Mouse (Mus musculus): Measurements from ENCODE around the gene Tspan13. TPM values are rescaled to one million over a fixed set of nuclear protein-coding genes. Genes with fewer than 3 reads are reported as not detected.

Tspan13 gene
- polyA plus RNA-seq, 1 experiment, result not detected

GRCm38 (mm10) chr12:35975898-35976297 is 66.4 kb downstream of the Tspan13 start:
- no peak overlapping the region for H3K4me3 ChIP-seq (ENCODE audit: insufficient read depth, low read depth, low read length)
- H3K4me1 ChIP-seq (ENCODE audit: control insufficient read depth, insufficient read depth, low read length), result no peaks in the 10 kb centered on the region
- no peak overlapping the region for H3K27ac ChIP-seq (ENCODE audit: insufficient read depth, low read depth, low read length)
- 88% methylated on average over 3 of the region's 3 CpGs for WGBS
- TF ChIP-seq CTCF (IDR thresholded peaks at IDR 0.05; ENCODE audit: insufficient read depth, low read depth, low read length) (no peak), POLR2A (IDR thresholded peaks at IDR 0.05; ENCODE audit: insufficient read depth, low read depth, low read length) (no peak)

GRCm38 (mm10) chr12:35966768-35967141 is 75.5 kb downstream of the Tspan13 start:
- no peaks in the 10 kb centered on the region for H3K4me1 ChIP-seq (ENCODE audit: control insufficient read depth, insufficient read depth, low read length)
- no peak for TF ChIP-seq POLR2A (IDR thresholded peaks at IDR 0.05; ENCODE audit: insufficient read depth, low read depth, low read length)
- TF ChIP-seq CTCF (IDR thresholded peaks at IDR 0.05; ENCODE audit: insufficient read depth, low read depth, low read length), result no peak
- H3K4me3 ChIP-seq (ENCODE audit: insufficient read depth, low read depth, low read length), result no peak overlapping the region
- no peak overlapping the region for H3K27ac ChIP-seq (ENCODE audit: insufficient read depth, low read depth, low read length)
- WGBS, result 76% methylated on average over 7 of the region's 7 CpGs

- TF ChIP-seq POLR2A (IDR thresholded peaks at IDR 0.05; ENCODE audit: insufficient read depth, low read depth, low read length), result no peak
- no peak for TF ChIP-seq CTCF (IDR thresholded peaks at IDR 0.05; ENCODE audit: insufficient read depth, low read depth, low read length)
- Histone ChIP-seq H3K4me3 (ENCODE audit: insufficient read depth, low read depth, low read length) (no peak overlapping the region), H3K4me1 (ENCODE audit: control insufficient read depth, insufficient read depth, low read length) (no peaks in the 10 kb centered on the region), H3K27ac (ENCODE audit: insufficient read depth, low read depth, low read length) (no peak overlapping the region)
- WGBS, result 73% methylated on average over 7 of the region's 7 CpGs
Observed at GRCm38 (mm10) chr12:35966098-35966767, 76.1 kb downstream of the Tspan13 start.

Other genes with a start within 250 kb of the Tspan13 start
- not detected in 2 replicates for gene Agr3, start 116.9 kb downstream of the Tspan13 start, polyA plus RNA-seq (2012; ENCODE audit: insufficient read depth, insufficient read length, low replicate concordance, missing spikeins)
- not detected in 2 replicates for gene Agr2, start 49.6 kb downstream of the Tspan13 start, polyA plus RNA-seq (2012; ENCODE audit: insufficient read depth, insufficient read length, low replicate concordance, missing spikeins)
- not detected in 2 replicates for gene Ankmy2, start 114.6 kb upstream of the Tspan13 start, polyA plus RNA-seq (2012; ENCODE audit: insufficient read depth, insufficient read length, low replicate concordance, missing spikeins)
- gene Bzw2, start 115.6 kb upstream of the Tspan13 start, polyA plus RNA-seq (2012; ENCODE audit: insufficient read depth, insufficient read length, low replicate concordance, missing spikeins), result not detected in 2 replicates
- not detected in 2 replicates for gene Lrrc72, start 210.9 kb upstream of the Tspan13 start, polyA plus RNA-seq (2012; ENCODE audit: insufficient read depth, insufficient read length, low replicate concordance, missing spikeins)

Data from olfactory bulb, adult 2 months (tissue).